ENCODE assay signal across 10 mouse cellular contexts in the genomic region with DNA sequence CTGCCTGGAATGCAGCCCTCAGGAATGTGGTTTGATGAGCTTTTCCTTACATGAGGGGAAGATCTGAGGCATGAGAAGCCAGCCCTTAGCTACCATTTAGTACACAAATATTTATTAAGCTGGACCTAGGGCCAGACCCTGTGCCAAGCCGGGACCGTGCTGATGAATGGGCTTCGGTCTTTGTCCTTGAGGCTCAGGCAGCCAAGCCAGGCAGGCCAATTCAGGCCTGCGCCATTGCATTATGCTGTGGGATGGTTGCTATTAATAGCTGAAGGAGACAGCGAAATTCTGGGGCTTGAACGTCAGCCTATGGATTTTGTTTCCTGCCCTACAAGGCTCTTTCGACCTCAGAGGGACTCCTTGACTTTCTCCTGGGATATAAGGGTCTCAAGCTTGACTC. TPM values are rescaled to one million over a fixed set of nuclear protein-coding genes. Genes with fewer than 3 reads are reported as not detected.
DNase-seq lines count a peak whose midpoint lies in the region; ATAC-seq and TF ChIP-seq lines count a peak whose summit lies in the region.
"Had no signal": no experiment of that assay in that cellular context is flagged by ENCODE, and none has a peak within 500 bp of the region (broad histone marks: within the 10 kb centered on the region; RNA-seq: fewer than 3 reads in every experiment).

No protein-coding gene starts in this region.

- H3K4me2 ChIP-seq in forebrain, postnatal 0 days (ENCODE audit: low read depth): no peak overlapping the region
- no peak overlapping the region for H3K4me2 ChIP-seq in forebrain, embryonic 14.5 days (ENCODE audit: low read length)
- H3K4me2 ChIP-seq in lung, embryonic 14.5 days: no peak overlapping the region
- H3K4me2 ChIP-seq in heart, embryonic 14.5 days (ENCODE audit: low read length): no peak overlapping the region

- H3K9ac ChIP-seq in forebrain, postnatal 0 days: no peak overlapping the region
- H3K9ac ChIP-seq in forebrain, embryonic 14.5 days (ENCODE audit: low read length): no peak overlapping the region
- no peak overlapping the region for H3K9ac ChIP-seq in lung, embryonic 14.5 days
- peak overlapping the region; percentile 55 for H3K9ac ChIP-seq in heart, embryonic 14.5 days (ENCODE audit: low read length)

- no peak for ATAC-seq in forebrain, postnatal 0 days
- no peak for ATAC-seq in forebrain, embryonic 14.5 days
- no peak for ATAC-seq in lung, embryonic 14.5 days (ENCODE audit: insufficient read depth)
- no peak for ATAC-seq in heart, embryonic 14.5 days (ENCODE audit: insufficient number of reproducible peaks, insufficient read depth, low FRiP score, low read depth)

- peak overlapping the region; percentile 29; the same call in 1 of the 2 replicates for H3K27ac ChIP-seq in forebrain, postnatal 0 days (ENCODE audit: low read depth, low read length)
- H3K27ac ChIP-seq in forebrain, embryonic 14.5 days (ENCODE audit: low read depth, low read length): no peak overlapping the region
- peak overlapping the region; percentile 71 for H3K27ac ChIP-seq in lung, embryonic 14.5 days (ENCODE audit: low read depth)
- peak overlapping the region; percentile 95 to 96 for H3K27ac ChIP-seq in heart, embryonic 14.5 days (replicated peaks in 1 of 2; ENCODE audit: control insufficient read depth in 1 of 2, insufficient read depth in 1 of 2, low read depth in 2 of 2, low read length in 2 of 2)
- peak overlapping the region; percentile 58 for H3K27ac ChIP-seq in small intestine, adult 2 months (ENCODE audit: insufficient read depth, low read depth, low read length)

- no peak for TF ChIP-seq POLR2A in small intestine, adult 2 months (IDR thresholded peaks at IDR 0.05; ENCODE audit: low read depth, low read length)

- no peak overlapping the region for H3K4me3 ChIP-seq in forebrain, postnatal 0 days (ENCODE audit: low read depth, low read length)
- H3K4me3 ChIP-seq in forebrain, embryonic 14.5 days (ENCODE audit: low read depth, low read length): no peak overlapping the region
- H3K4me3 ChIP-seq in lung, embryonic 14.5 days (ENCODE audit: low read depth, low read length): no peak overlapping the region
- no peak overlapping the region for H3K4me3 ChIP-seq in heart, embryonic 14.5 days (ENCODE audit: control insufficient read depth in 1 of 2, insufficient read depth in 1 of 2, low read depth in 1 of 2, low read length in 2 of 2)
- H3K4me3 ChIP-seq in small intestine, adult 2 months (ENCODE audit: low read depth, low read length): no peak overlapping the region

- DNase-seq in forebrain, postnatal 0 days: peak; percentile 17
- no peak for DNase-seq in forebrain, embryonic 14.5 days (ENCODE audit: low spot score)
- DNase-seq in lung, embryonic 14.5 days: peak; percentile 14
- DNase-seq in lung, postnatal 25 days (ENCODE audit: low spot score): no peak
- DNase-seq in gastrocnemius, postnatal 25 days: no peak
- DNase-seq in kidney, postnatal 36 days: no peak
- DNase-seq: cerebellum, adult 11-12 months; thymus, adult 2 months had no signal

- no peaks in the 10 kb centered on the region for H3K4me1 ChIP-seq in forebrain, postnatal 0 days (ENCODE audit: insufficient read depth)
- H3K4me1 ChIP-seq in forebrain, embryonic 14.5 days (ENCODE audit: control insufficient read depth, insufficient read depth, low read length): no peaks in the 10 kb centered on the region
- H3K4me1 ChIP-seq in lung, embryonic 14.5 days (ENCODE audit: insufficient read depth): no peaks in the 10 kb centered on the region
- H3K4me1 ChIP-seq in heart, embryonic 14.5 days (ENCODE audit: control insufficient read depth in 2 of 2, insufficient read depth in 2 of 2, low read length in 2 of 2): peaks cover 30 to 46% of the 10 kb centered on the region in 2 experiments
- peaks cover 5% of the 10 kb centered on the region; the same call in 1 of the 2 replicates for H3K4me1 ChIP-seq in small intestine, adult 2 months (ENCODE audit: control insufficient read depth, insufficient read depth, insufficient read length, low read length)

- H3K27me3 ChIP-seq in forebrain, postnatal 0 days (ENCODE audit: insufficient read depth, low read length): no peaks in the 10 kb centered on the region
- H3K27me3 ChIP-seq in forebrain, embryonic 14.5 days (replicated peaks; ENCODE audit: control insufficient read depth, insufficient read depth, low read length): no peaks in the 10 kb centered on the region
- no peaks in the 10 kb centered on the region for H3K27me3 ChIP-seq in lung, embryonic 14.5 days (ENCODE audit: insufficient read depth, low read length)
- no peaks in the 10 kb centered on the region for H3K27me3 ChIP-seq in heart, embryonic 14.5 days (ENCODE audit: control insufficient read depth, insufficient read depth, low read length)
- H3K27me3 ChIP-seq in small intestine, adult 2 months (ENCODE audit: control insufficient read depth, insufficient read depth, low read length): no peaks in the 10 kb centered on the region

- H3K9me3 ChIP-seq in forebrain, postnatal 0 days (ENCODE audit: low read length): no peaks in the 10 kb centered on the region
- H3K9me3 ChIP-seq in forebrain, embryonic 14.5 days (replicated peaks; ENCODE audit: control insufficient read depth, low read length): no peaks in the 10 kb centered on the region
- H3K9me3 ChIP-seq in lung, embryonic 14.5 days (ENCODE audit: low read depth, low read length): no peaks in the 10 kb centered on the region
- no peaks in the 10 kb centered on the region for H3K9me3 ChIP-seq in heart, embryonic 14.5 days (ENCODE audit: control insufficient read depth, low read length)

- H3K36me3 ChIP-seq in forebrain, postnatal 0 days (ENCODE audit: insufficient read depth): peaks cover 52% of the 10 kb centered on the region
- H3K36me3 ChIP-seq in forebrain, embryonic 14.5 days (ENCODE audit: control insufficient read depth, insufficient read depth, low read length): peaks cover 53% of the 10 kb centered on the region
- H3K36me3 ChIP-seq in lung, embryonic 14.5 days (ENCODE audit: insufficient read depth): peaks cover 59% of the 10 kb centered on the region
- peaks cover 50% of the 10 kb centered on the region for H3K36me3 ChIP-seq in heart, embryonic 14.5 days (ENCODE audit: control insufficient read depth, insufficient read depth, low read length)
- H3K36me3 ChIP-seq in small intestine, adult 2 months (ENCODE audit: control insufficient read depth, insufficient read depth, low read length): no peaks in the 10 kb centered on the region

- TF ChIP-seq CTCF in forebrain, postnatal 0 days (IDR thresholded peaks at IDR 0.05; ENCODE audit: low read depth): no peak
- TF ChIP-seq CTCF in lung, embryonic 14.5 days (IDR thresholded peaks at IDR 0.05; ENCODE audit: low read depth): no peak
- no peak for TF ChIP-seq CTCF in small intestine, adult 2 months (IDR thresholded peaks at IDR 0.05; ENCODE audit: extremely low read depth, insufficient read length, insufficient replicate concordance, low read depth, low read length)

- 66% methylated on average over 7 of the region's 7 CpGs for WGBS in forebrain, postnatal 0 days
- 85% methylated on average over 7 of the region's 7 CpGs for WGBS in forebrain, embryonic 14.5 days
- 66% methylated on average over 7 of the region's 7 CpGs for WGBS in lung, embryonic 14.5 days
- WGBS in heart, embryonic 14.5 days: 32% methylated on average over 7 of the region's 7 CpGs
- WGBS in small intestine, adult 2 months: 73% methylated on average over 7 of the region's 7 CpGs

RNA-seq across cellular contexts. Expression of gene Dusp1, which starts 49.4 kb away (rescaled TPM):
- total RNA-seq in forebrain, postnatal 0 days (2014; rRNA removed): 32.7 and 41.0 TPM in 2 replicates
- 36.0 and 38.5 TPM in 2 replicates for polyA plus RNA-seq in forebrain, postnatal 0 days (2015; fragmentation: Nextera tagmentation; extraction: Ambion mirVana)
- polyA plus RNA-seq in forebrain, embryonic 14.5 days (2014; fragmentation: Nextera tagmentation; extraction: Ambion mirVana): 58.4 and 66.0 TPM in 2 replicates
- polyA plus RNA-seq in lung, embryonic 14.5 days (2014; fragmentation: Nextera tagmentation; extraction: Ambion mirVana): 19.7 and 24.5 TPM in 2 replicates
- 30.2 and 36.9 TPM in 2 replicates for polyA plus RNA-seq in heart, embryonic 14.5 days (2014; fragmentation: Nextera tagmentation; extraction: Ambion mirVana)
- polyA plus RNA-seq in small intestine, adult 2 months (2012; rRNA removed): 28.1 and 33.5 TPM in 2 replicates
- total RNA-seq in gastrocnemius, postnatal 25 days (2021): 10 to 100 TPM; 49.2 to 82.2 TPM

RNA-seq across cellular contexts. Expression of gene Ergic1, which starts 50.0 kb away (rescaled TPM):
- 137 and 186 TPM in 2 replicates for total RNA-seq in forebrain, postnatal 0 days (2014; rRNA removed)
- polyA plus RNA-seq in forebrain, postnatal 0 days (2015; fragmentation: Nextera tagmentation; extraction: Ambion mirVana): 103 and 106 TPM in 2 replicates
- polyA plus RNA-seq in forebrain, embryonic 14.5 days (2014; fragmentation: Nextera tagmentation; extraction: Ambion mirVana): 126 and 134 TPM in 2 replicates
- 125 and 127 TPM in 2 replicates for polyA plus RNA-seq in lung, embryonic 14.5 days (2014; fragmentation: Nextera tagmentation; extraction: Ambion mirVana)
- polyA plus RNA-seq in heart, embryonic 14.5 days (2014; fragmentation: Nextera tagmentation; extraction: Ambion mirVana): 120 and 121 TPM in 2 replicates
- 64.7 and 68.6 TPM in 2 replicates for polyA plus RNA-seq in small intestine, adult 2 months (2012; rRNA removed)
- total RNA-seq in gastrocnemius, postnatal 25 days (2021): 10 to 100 TPM; 52.0 to 61.0 TPM

RNA-seq across cellular contexts. Expression of gene Atp6v0e, which starts 51.7 kb away (rescaled TPM):
- 60.2 and 71.9 TPM in 2 replicates for total RNA-seq in forebrain, postnatal 0 days (2014; rRNA removed)
- 106 and 139 TPM in 2 replicates for polyA plus RNA-seq in forebrain, postnatal 0 days (2015; fragmentation: Nextera tagmentation; extraction: Ambion mirVana)
- polyA plus RNA-seq in forebrain, embryonic 14.5 days (2014; fragmentation: Nextera tagmentation; extraction: Ambion mirVana): 154 and 185 TPM in 2 replicates
- 143 and 152 TPM in 2 replicates for polyA plus RNA-seq in lung, embryonic 14.5 days (2014; fragmentation: Nextera tagmentation; extraction: Ambion mirVana)
- polyA plus RNA-seq in heart, embryonic 14.5 days (2014; fragmentation: Nextera tagmentation; extraction: Ambion mirVana): 227 and 228 TPM in 2 replicates
- 84.0 and 119 TPM in 2 replicates for polyA plus RNA-seq in small intestine, adult 2 months (2012; rRNA removed)
- 10 to 100 TPM; 29.7 to 43.1 TPM for total RNA-seq in gastrocnemius, postnatal 25 days (2021)

Comparison
In these comparisons a context has a peak if more than half of its experiments do, and no peak if none do; other contexts are left out.
1. DNase-seq: peak in forebrain, postnatal 0 days (single experiment) and lung, embryonic 14.5 days (single experiment); none in forebrain, embryonic 14.5 days (single experiment), lung, postnatal 25 days (single experiment), gastrocnemius, postnatal 25 days (single experiment) and kidney, postnatal 36 days (0 of 2).